Mouse (Mus musculus) embryonic fibroblast, embryonic 13.5 days (primary cell): ENCODE measurements around the gene Prpf6.

ENCODE experiments used
- CTCF ChIP-seq: IDR thresholded peaks from 2 replicates; pipeline ENCODE4 v1.5.1; 2011; ENCODE audit warnings: mild to moderate bottlenecking, control low read depth, low read length, moderate library complexity, borderline replicate concordance; ENCODE audit not compliant: insufficient read depth
- POLR2A ChIP-seq: IDR thresholded peaks from 2 replicates; pipeline ENCODE4 v1.6.1; 2011; ENCODE audit warnings: low read depth, mild to moderate bottlenecking, control low read depth, low read length, moderate library complexity

DNA sequence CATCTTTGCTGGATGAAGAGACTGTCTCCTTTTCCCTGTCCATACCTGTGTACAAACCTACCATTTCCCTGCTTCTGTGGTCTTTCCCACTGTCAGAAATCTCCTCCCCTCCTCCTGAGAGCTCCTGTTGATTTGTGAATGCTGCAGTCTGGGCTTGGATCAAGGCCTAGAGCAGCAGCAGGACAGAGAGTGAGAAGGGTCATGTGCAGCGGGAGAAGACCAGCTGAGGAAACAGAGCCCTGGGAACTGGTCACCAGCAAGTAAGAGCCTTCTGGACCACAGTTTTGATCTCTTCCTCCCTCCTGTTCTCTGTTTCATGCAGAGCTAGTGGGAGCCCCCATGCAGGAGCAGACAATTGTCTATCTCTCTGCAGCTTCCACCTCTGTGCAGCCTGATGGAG, 104.1 kb downstream of the Prpf6 start:
- no peak for TF ChIP-seq CTCF
- no peak for TF ChIP-seq POLR2A
